Mouse (Mus musculus) brain, embryonic 14.5 days (tissue): Measurements from ENCODE around the gene Tomm6.

Experiments used
- CTCF ChIP-seq: fragments of 200-500 bp; IDR thresholded peaks from 2 replicates; pipeline ENCODE4 v1.5.1; 2012; ENCODE audit warnings: inconsistent platforms, mild to moderate bottlenecking, moderate library complexity, borderline replicate concordance; ENCODE audit not compliant: insufficient read depth, insufficient read length; ENCODE audit errors: extremely low read depth
- POLR2A ChIP-seq: fragments of 200-500 bp; IDR thresholded peaks from 2 replicates; pipeline ENCODE4 v1.6.1; 2012; ENCODE audit warnings: mild to moderate bottlenecking, inconsistent platforms, borderline replicate concordance; ENCODE audit not compliant: poor library complexity, insufficient read depth, insufficient read length, severe bottlenecking; ENCODE audit errors: extremely low read depth

DNA sequence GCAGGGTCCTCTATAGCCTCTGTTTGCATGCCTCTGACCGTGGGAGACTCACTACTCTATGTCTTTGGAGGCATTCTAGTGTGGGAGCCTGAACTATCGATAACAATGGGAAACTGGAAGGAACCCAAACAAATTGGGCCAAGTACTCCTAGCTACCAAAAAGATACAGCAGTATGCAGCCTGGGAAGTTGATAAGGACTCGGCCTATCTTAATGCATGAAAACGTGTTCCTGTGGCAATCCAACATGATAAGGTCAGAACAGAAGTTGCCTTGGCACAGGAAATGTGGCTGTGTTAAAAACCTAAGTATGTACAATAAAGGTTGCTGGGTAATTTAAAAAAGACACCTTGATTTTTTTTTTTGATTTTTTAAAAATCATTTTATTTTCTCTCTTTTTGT, 33.0 kb upstream of the Tomm6 start:
- TF ChIP-seq CTCF (no peak), POLR2A (no peak)
